Comparison of ENCODE assay signal across 1 mouse cellular context in the genomic region with DNA sequence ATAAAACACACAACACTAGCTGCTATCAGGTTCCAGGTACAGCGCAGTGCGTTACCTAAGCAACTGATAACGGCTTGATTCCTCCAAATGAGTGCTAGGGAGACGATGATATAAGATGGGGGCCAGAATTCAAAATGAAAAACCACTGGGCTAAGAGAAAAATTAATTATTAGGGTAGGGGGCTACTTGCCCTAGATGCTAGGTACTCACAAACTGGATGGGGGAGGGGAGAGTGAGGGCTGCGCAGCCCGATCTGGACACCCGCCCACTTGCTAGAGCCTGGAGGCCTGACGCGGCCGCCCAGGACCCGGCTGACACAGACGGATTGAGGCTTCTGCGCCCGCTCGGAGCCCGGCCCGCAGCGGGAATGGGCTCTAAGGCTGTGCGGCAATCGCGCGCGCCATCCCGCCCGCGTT.
TF ChIP-seq lines count a peak whose summit lies in the region.

No protein-coding gene starts in this region.

TF ChIP-seq in MEL, 35 proteins besides CTCF, POLR2A, EP300 and RAD21 (continued from another document):
- peak; percentile 84 for TF ChIP-seq GATA1 (IDR thresholded peaks at IDR 0.05; ENCODE audit: low read depth, low read length)
- TF ChIP-seq GABPA (IDR thresholded peaks at IDR 0.05; ENCODE audit: low read depth, low read length): no peak
- no peak for TF ChIP-seq MYB (IDR thresholded peaks at IDR 0.05; ENCODE audit: low read depth, low read length)
- no peak for TF ChIP-seq KAT2A (conservative IDR thresholded peaks at IDR 0.05; ENCODE audit: low read depth, low read length)
- TF ChIP-seq MAX (IDR thresholded peaks at IDR 0.05; ENCODE audit: low read length): no peak
- TF ChIP-seq POLR2AphosphoS5 (IDR thresholded peaks at IDR 0.05; ENCODE audit: borderline replicate concordance, low read depth, low read length): no peak
- no peak for TF ChIP-seq RCOR1 (IDR thresholded peaks at IDR 0.05; ENCODE audit: low read depth, low read length)
- peak; percentile 64; the same call in 1 of the 2 replicates for TF ChIP-seq TBP (IDR thresholded peaks at IDR 0.05; ENCODE audit: low read depth, low read length)
